Mouse (Mus musculus) midbrain, embryonic 10.5 days (tissue): ENCODE results near the gene Sf3b4. TPM values are rescaled to one million over a fixed set of nuclear protein-coding genes. Genes with fewer than 3 reads are reported as not detected.
"Not testable (repeated sequence)": the region's sequence is repeated elsewhere in the genome, so short reads cannot be mapped to it uniquely, and the experiment has no call there.

ENCODE experiments used
- DNase-seq: peaks from one replicate; pipeline ENCODE4 v3.0.0-alpha.2; 2017; ENCODE audit warnings: low spot score
- H3K27ac ChIP-seq: fragments of 300-500 bp; sonication (generic); replicated peaks from 2 replicates; pipeline ENCODE4 v1.5.1; 2016; ENCODE audit warnings: mild to moderate bottlenecking
- H3K27me3 ChIP-seq: fragments of 300-500 bp; sonication (generic); 2 replicates; pipeline ENCODE4 v1.6.1; 2016; ENCODE audit warnings: low read depth, mild to moderate bottlenecking; ENCODE audit not compliant: poor library complexity, severe bottlenecking
- H3K36me3 ChIP-seq: fragments of 300-500 bp; sonication (generic); 2 replicates; pipeline ENCODE4 v1.6.1; 2016; ENCODE audit warnings: mild to moderate bottlenecking, moderate library complexity
- H3K4me1 ChIP-seq: fragments of 300-500 bp; sonication (generic); 2 replicates; pipeline ENCODE4 v1.6.1; 2016
- H3K4me3 ChIP-seq: fragments of 300-500 bp; sonication (generic); 2 replicates; pipeline ENCODE4 v1.5.1; 2016; ENCODE audit warnings: mild to moderate bottlenecking, moderate library complexity
- H3K9me3 ChIP-seq: fragments of 300-500 bp; sonication (generic); replicated peaks from 2 replicates; pipeline ENCODE4 v1.6.1; 2016; ENCODE audit warnings: mild to moderate bottlenecking
- WGBS: fragments of 180-500 bp; shearing (Covaris S2); methylation state at CpG from one replicate; pipeline ENCODE4 v1.1.7; 2016; 5-methylcytosine and 5-hydroxymethylcytosine counted together
- polyA plus RNA-seq: library from polyadenylated mRNA; unstranded; fragments of >200 nt; fragmentation: Nextera tagmentation; extraction: Ambion mirVana; gene quantifications from 2 replicates; pipeline ENCODE4 v1.2.1, GENCODE M21; 2016

Gene Sf3b4
- polyA plus RNA-seq, 1 experiment from 2014 or later = 271 TPM

DNA sequence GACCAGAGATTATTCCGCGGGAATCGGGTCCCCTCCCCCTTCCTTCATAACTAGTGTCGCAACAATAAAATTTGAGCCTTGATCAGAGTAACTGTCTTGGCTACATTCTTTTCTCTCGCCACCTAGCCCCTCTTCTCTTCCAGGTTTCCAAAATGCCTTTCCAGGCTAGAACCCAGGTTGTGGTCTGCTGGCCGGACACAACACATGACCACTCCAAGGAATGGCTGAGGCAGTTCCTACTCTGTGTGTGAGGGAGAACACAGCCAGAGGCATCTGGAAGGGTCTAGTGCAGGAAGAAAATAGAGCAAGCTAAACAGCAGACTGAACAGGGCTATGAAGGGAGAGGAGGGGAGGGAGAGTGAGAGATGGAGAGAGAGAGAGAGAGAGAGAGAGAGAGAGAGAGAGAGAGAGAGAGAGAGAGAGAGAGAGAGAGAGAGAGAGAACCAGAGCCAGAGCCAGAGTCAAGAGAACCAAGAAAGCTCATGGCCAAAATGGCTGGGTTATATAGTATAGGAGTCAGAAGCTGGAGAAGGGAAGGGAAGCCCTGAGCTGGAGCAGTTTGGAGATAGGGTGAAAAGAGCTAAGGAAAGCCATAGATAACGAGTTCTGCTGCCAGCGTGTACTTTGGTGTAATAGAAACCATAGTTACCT is 26.6 kb downstream of the Sf3b4 start:
- WGBS = 37% methylated on average over 8 of the region's 8 CpGs
- H3K9me3 ChIP-seq, H3K27ac ChIP-seq: not testable (repeated sequence)

DNA sequence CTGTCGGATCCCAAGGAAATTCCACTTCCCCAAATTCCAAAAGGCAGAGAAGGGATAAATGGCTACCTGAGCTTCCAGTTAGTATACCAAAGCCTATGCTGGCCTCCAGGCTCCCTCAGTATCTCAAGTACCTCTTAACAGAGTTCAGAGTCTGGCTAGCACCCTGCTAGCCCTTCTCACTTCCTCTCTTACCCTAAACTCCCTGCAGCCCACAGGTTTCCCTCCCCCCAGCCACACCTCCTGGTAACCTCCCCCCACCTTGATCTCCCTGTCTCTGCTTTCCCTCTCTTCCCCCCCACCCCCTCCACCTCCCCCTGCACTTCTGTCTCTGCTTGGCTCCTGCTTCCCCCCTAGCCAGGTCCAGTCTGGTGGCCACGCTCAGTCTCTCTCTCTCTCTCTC is 27.6 kb downstream of the Sf3b4 start:
- Histone ChIP-seq H3K9me3 (0 out of 2 replicates have a peak, but pooled peaks cover 3% of the 10 kb centered on the region), H3K4me1 (peaks cover 16% of the 10 kb centered on the region), H3K27ac (no peak overlapping the region), H3K36me3 (peaks cover 11% of the 10 kb centered on the region), H3K27me3 (peaks cover 11% of the 10 kb centered on the region; the same call in 1 of the 2 replicates), H3K4me3 (no peak overlapping the region)
- WGBS = 85% methylated on average over 2 of the region's 2 CpGs
- no peak for DNase-seq

More for the DNA sequence above, 26.6 kb downstream of the Sf3b4 start:
- H3K36me3 ChIP-seq = peaks cover 11% of the 10 kb centered on the region
- DNase-seq, H3K4me3 ChIP-seq: not testable (repeated sequence)
- peaks cover 18% of the 10 kb centered on the region for H3K4me1 ChIP-seq
- H3K27me3 ChIP-seq = peaks cover 15% of the 10 kb centered on the region; the same call in 1 of the 2 replicates

DNA sequence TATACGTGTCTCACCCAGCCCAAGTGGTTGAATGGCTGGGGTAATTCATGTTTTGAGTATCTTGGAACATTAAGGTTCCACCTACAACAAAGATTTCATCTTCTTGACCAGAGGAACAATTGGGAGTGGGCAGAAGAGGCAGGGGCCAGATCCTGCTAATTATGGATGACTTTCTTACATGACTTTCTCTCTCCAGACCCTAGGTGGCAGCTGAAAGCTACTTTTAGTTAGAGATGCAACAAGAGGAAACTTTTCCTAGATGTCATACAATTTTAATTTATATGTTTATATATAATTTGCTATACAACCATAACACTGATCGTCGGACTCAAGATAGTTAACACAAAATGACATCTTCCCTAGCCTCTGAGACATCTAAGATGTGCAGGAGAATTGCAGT is 35.7 kb downstream of the Sf3b4 start:
- Histone ChIP-seq H3K9me3 (no peaks in the 10 kb centered on the region), H3K4me1 (peaks cover 8% of the 10 kb centered on the region), H3K36me3 (no peaks in the 10 kb centered on the region), H3K27me3 (no peaks in the 10 kb centered on the region), H3K27ac (no peak overlapping the region), H3K4me3 (no peak overlapping the region)
- DNase-seq = no peak
- WGBS = 88% methylated on average over 3 of the region's 3 CpGs

DNA sequence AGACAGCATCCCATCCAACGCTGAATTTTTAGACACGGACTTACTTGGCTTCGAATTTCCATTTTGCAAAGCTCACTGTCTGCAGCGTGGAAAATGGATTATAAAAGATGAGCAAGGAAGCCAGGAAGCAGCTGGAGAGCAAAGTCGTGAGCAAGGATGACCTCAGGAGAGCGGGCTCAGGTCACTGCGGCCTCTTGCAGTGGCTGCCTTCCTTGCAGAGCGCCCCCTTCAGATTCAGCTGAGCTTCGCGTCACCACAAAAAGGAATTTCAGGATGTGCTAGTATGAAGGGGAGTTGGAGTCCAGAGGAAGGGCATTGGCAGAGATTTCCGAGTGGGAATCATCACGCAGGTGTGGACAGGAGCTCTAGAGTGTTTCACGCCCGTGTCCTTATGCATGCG is 37.1 kb downstream of the Sf3b4 start:
- WGBS = 25% methylated on average over 15 of the region's 15 CpGs
- H3K4me1 ChIP-seq = peaks cover 8% of the 10 kb centered on the region

DNA sequence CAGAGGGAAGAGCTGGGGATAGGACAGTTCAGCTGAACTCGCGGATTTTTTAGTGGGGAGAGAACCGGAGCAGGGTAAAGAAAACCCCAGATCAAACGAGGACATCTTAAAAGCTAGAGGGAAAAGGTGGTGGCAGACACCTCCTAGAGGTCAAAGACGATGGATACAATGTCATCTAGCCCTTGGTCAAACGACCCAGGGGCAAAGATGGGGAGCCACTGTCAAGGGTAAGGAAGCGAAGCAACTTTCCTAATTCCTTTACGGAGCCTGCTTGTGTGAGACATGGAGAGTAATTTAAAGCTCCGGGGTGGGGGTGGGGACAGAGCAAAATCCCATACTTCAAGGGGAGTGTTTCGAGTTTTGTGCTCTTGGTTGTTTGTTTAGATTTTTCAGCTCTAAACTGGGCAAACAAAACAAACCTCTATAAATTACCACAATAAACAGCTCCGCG is 47.1 kb downstream of the Sf3b4 start:
- no peaks in the 10 kb centered on the region for H3K9me3 ChIP-seq
- peak; percentile 51 for DNase-seq
- H3K27me3 ChIP-seq = 0 out of 2 replicates have a peak, but pooled peaks cover 4% of the 10 kb centered on the region
- H3K27ac ChIP-seq = peak overlapping the region; percentile 97
- WGBS = under 1% methylated on average over 12 of the region's 12 CpGs
- H3K36me3 ChIP-seq = no peaks in the 10 kb centered on the region
- peaks cover 51% of the 10 kb centered on the region for H3K4me1 ChIP-seq
- peak overlapping the region; percentile 64 for H3K4me3 ChIP-seq

More for the DNA sequence above, 37.1 kb downstream of the Sf3b4 start:
- H3K27ac ChIP-seq = no peak overlapping the region; the same call in 1 of the 2 replicates
- no peaks in the 10 kb centered on the region for H3K27me3 ChIP-seq
- H3K4me3 ChIP-seq = no peak overlapping the region
- no peaks in the 10 kb centered on the region for H3K36me3 ChIP-seq
- H3K9me3 ChIP-seq = no peaks in the 10 kb centered on the region
- DNase-seq = peak; percentile 26

DNA sequence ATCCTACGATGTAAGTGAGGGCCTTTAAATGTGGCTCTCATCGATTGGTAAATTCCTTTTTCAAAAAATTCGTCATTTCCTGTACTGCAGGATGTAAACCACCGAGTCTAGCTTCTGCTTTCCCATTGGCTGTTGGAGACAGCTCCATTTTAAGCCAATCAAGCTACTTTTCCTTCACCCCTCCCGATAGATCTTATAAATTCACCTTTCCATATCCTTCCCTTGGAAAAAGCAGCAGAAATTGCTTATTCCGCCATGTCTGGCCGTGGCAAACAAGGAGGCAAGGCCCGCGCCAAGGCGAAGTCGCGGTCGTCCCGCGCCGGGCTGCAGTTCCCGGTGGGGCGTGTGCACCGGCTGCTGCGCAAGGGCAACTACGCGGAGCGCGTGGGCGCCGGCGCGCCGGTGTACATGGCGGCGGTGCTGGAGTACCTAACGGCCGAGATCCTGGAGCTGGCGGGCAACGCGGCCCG is 47.6 kb downstream of the Sf3b4 start, which contains the start of the genes Bola1 and Hist2h2ab:
TSS of gene Bola1 (minus strand) at position 49 of the 470 bp plus-strand sequence.
TSS of gene Hist2h2ab (plus strand) at position 205 of the 470 bp plus-strand sequence.
- H3K27me3 ChIP-seq = 0 out of 2 replicates have a peak, but pooled peaks cover 4% of the 10 kb centered on the region
- WGBS = 0% methylated on average over 37 of the region's 37 CpGs
- no peaks in the 10 kb centered on the region for H3K36me3 ChIP-seq
- peak within 1 kb of the TSS; percentile 64 for H3K4me3 ChIP-seq
- H3K27ac ChIP-seq = peak within 1 kb of the TSS; percentile 97
- no peaks in the 10 kb centered on the region for H3K9me3 ChIP-seq
- peak; percentile 79 for DNase-seq
- H3K4me1 ChIP-seq = peaks cover 56% of the 10 kb centered on the region

DNA sequence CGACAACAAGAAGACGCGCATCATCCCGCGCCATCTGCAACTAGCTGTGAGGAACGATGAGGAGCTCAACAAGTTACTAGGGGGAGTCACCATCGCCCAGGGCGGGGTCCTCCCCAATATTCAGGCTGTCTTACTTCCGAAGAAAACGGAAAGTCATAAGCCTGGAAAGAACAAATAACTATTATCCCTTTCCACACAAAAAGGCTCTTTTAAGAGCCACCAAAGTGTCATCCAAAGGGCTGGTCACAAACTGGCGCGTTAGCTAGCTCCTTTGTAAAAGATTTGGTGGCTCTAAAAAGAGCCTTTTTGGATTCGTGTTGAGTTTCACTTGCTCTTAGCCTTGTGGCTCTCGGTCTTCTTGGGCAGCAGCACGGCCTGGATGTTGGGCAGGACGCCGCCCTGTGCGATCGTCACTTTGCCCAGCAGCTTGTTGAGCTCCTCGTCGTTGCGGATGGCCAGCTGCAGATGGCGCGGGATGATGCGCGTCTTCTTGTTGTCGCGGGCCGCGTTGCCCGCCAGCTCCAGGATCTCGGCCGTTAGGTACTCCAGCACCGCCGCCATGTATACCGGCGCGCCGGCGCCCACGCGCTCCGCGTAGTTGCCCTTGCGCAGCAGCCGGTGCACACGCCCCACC is 48.1 kb downstream of the Sf3b4 start:
- peaks cover 62% of the 10 kb centered on the region for H3K4me1 ChIP-seq
- H3K27me3 ChIP-seq, H3K36me3 ChIP-seq, H3K9me3 ChIP-seq: not testable (repeated sequence)
- under 1% methylated on average over 32 of the region's 47 CpGs for WGBS
- H3K4me3 ChIP-seq = peak overlapping the region; percentile 64
- peak; percentile 60 for DNase-seq
- H3K27ac ChIP-seq = peak overlapping the region; percentile 97

DNA sequence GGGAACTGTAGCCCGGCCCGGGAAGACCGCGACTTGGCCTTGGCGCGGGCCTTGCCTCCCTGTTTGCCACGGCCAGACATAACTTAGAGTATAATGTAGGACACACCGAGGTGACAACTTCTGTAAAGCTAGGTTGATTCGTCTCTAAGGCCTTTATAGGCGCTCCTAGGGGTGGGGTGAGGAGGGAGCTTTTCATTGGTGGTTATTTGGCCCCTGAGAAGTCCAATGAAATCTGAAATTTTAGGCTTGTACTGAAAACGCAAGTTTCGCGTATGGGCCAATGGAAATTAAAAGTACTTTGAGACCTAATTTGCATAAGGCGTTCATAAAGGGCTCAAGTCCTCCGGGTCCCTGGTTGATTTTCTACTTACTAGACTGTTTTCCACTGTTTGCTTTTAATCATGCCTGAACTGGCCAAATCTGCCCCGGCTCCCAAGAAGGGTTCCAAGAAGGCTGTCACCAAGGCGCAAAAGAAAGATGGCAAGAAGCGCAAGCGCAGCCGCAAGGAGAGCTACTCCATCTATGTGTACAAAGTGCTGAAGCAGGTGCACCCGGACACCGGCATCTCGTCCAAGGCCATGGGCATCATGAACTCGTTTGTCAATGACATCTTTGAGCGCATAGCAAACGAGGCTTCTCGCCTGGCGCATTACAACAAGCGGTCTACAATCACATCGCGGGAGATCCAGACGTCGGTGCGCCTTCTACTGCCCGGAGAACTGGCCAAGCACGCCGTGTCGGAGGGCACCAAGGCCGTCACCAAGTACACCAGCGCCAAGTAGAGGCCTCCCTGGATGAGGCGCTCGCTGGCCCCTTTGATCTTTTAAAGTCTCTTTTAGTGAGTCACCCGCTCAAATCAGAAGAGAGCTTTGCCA is 48.9 kb downstream of the Sf3b4 start, which contains the start of the genes Hist2h2ac and Hist2h2be:
TSS of gene Hist2h2ac (minus strand) at position 116 of the 875 bp plus-strand sequence.
TSS of gene Hist2h2be (plus strand) at position 355 of the 875 bp plus-strand sequence.
- Histone ChIP-seq H3K36me3 (no peaks in the 10 kb centered on the region), H3K4me1 (peaks cover 65% of the 10 kb centered on the region), H3K4me3 (peak within 1 kb of the TSS; percentile 64), H3K27ac (peak within 1 kb of the TSS; percentile 97), H3K9me3 (no peaks in the 10 kb centered on the region), H3K27me3 (no peaks in the 10 kb centered on the region)
- under 1% methylated on average over 43 of the region's 43 CpGs for WGBS
- peak; percentile 83 for DNase-seq

DNA sequence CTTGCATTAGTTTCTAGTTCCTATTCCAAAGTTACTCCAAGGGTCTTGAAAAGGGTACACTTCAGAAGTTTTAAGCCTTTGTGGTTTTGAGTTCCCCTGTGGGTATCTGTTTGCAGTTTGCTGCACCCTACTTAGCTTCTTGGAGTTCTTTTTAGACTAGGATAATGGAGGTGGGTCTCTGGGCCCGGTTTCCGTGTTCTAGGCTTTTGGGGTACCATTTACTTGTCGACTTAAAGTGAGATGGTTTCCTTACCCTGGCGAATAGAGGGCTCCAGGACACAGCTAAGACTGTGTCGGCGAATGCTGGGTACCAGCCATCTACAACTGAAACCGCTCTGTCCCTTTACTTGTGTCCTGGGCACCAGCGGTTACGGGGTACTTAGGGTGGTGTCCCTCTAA is 49.5 kb downstream of the Sf3b4 start:
- peak; percentile 26 for DNase-seq
- 16% methylated on average over 9 of the region's 9 CpGs for WGBS

DNA sequence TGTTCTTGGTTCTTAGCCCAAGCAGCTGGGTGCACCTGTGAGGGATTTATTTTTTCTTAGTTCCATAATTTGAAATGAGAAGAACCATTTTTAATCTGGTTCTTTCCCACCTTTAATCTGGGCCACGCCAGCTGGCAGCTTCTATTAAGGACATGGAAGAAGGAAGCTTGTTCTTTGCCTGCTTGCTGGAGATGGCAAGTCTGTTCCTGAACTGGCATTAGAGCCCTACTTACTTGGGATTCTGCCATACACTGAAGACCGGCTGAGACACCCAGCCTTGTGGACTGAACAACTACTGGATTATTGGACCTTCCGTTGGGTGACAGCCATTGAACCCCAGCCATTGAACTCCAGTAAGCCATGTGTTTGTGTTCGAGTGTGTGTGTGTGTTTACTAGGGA is 50.6 kb downstream of the Sf3b4 start:
- Histone ChIP-seq H3K9me3 (no peaks in the 10 kb centered on the region), H3K4me1 (peaks cover 75% of the 10 kb centered on the region), H3K36me3 (no peaks in the 10 kb centered on the region), H3K4me3 (peak overlapping the region; percentile 64), H3K27ac (peak overlapping the region; percentile 97; the same call in 1 of the 2 replicates), H3K27me3 (no peaks in the 10 kb centered on the region)
- WGBS = 95% methylated on average over 4 of the region's 4 CpGs
- no peak for DNase-seq

More for the DNA sequence above, 49.5 kb downstream of the Sf3b4 start:
- H3K27me3 ChIP-seq = no peaks in the 10 kb centered on the region
- H3K36me3 ChIP-seq = no peaks in the 10 kb centered on the region
- H3K27ac ChIP-seq = peak overlapping the region; percentile 97
- H3K9me3 ChIP-seq = no peaks in the 10 kb centered on the region
- peaks cover 67% of the 10 kb centered on the region for H3K4me1 ChIP-seq
- H3K4me3 ChIP-seq = peak overlapping the region; percentile 64

DNA sequence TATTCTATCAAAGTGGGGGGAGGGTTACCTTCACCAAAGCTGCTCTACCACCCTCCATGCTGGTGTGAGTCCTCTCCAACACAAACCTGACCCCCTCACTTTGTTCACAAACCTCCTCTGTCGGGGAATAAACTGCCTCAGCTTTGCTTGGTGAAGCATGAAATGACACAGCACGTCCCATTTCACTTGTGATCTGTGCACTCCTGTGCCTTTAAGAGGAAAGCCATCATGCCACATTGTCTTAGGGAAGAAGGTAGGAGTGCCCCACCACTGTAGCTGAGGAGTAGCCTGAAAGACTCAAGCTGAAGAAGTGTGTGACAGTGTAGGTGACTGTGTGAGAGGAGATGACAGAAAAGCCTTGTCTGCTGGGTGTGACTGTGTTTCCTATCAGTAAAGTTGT is 53.3 kb downstream of the Sf3b4 start:
- peaks cover 61% of the 10 kb centered on the region for H3K4me1 ChIP-seq
- no peaks in the 10 kb centered on the region for H3K9me3 ChIP-seq
- DNase-seq = no peak
- 14% methylated on average over 2 of the region's 2 CpGs for WGBS
- H3K36me3 ChIP-seq = no peaks in the 10 kb centered on the region
- H3K4me3 ChIP-seq = no peak overlapping the region
- peak overlapping the region; percentile 30; the same call in 1 of the 2 replicates for H3K27ac ChIP-seq
- no peaks in the 10 kb centered on the region for H3K27me3 ChIP-seq
